Mouse (Mus musculus) stomach, embryonic 14.5 days (tissue): Measurements from ENCODE around the gene Tmem45a. TPM values are rescaled to one million over a fixed set of nuclear protein-coding genes. Genes with fewer than 3 reads are reported as not detected.

Experiments used
- ATAC-seq: fragments of 200-750 bp; cut with Nextera tagmentation; 2 replicates; pipeline ENCODE4 v1.8.0; 2017; ENCODE audit warnings: low read depth, moderate TSS enrichment; ENCODE audit not compliant: insufficient number of reproducible peaks, insufficient read depth, low FRiP score
- H3K27ac ChIP-seq: fragments of 300-500 bp; sonication (generic); 2 replicates; pipeline ENCODE4 v1.5.1; 2014; ENCODE audit warnings: mild to moderate bottlenecking, low read length, moderate library complexity, mixed read lengths
- H3K27me3 ChIP-seq: fragments of 300-500 bp; sonication (generic); 2 replicates; pipeline ENCODE4 v1.6.1; 2014; ENCODE audit warnings: low read length, control low read depth, mixed read lengths; ENCODE audit not compliant: control insufficient read depth, insufficient read depth
- H3K36me3 ChIP-seq: fragments of 300-500 bp; sonication (generic); 2 replicates; pipeline ENCODE4 v1.6.1; 2014; ENCODE audit warnings: mild to moderate bottlenecking, control low read depth, low read length, moderate library complexity, mixed read lengths; ENCODE audit not compliant: control insufficient read depth, insufficient read depth
- H3K4me1 ChIP-seq: fragments of 300-500 bp; sonication (generic); 2 replicates; pipeline ENCODE4 v1.6.1; 2014; ENCODE audit warnings: low read length, control low read depth, mixed read lengths; ENCODE audit not compliant: control insufficient read depth, insufficient read depth
- H3K4me2 ChIP-seq: fragments of 300-500 bp; sonication (generic); replicated peaks from 2 replicates; pipeline ENCODE4 v1.6.1; 2014; ENCODE audit warnings: low read depth, low read length, control low read depth
- H3K4me3 ChIP-seq: fragments of 300-500 bp; sonication (generic); 2 replicates; pipeline ENCODE4 v1.5.1; 2014; ENCODE audit warnings: low read depth, low read length, control low read depth
- H3K9ac ChIP-seq: fragments of 300-500 bp; sonication (generic); replicated peaks from 2 replicates; pipeline ENCODE4 v1.6.1; 2014; ENCODE audit warnings: low read depth, mild to moderate bottlenecking, control low read depth, low read length, moderate library complexity, mixed read lengths
- H3K9me3 ChIP-seq: fragments of 300-500 bp; sonication (generic); 2 replicates; pipeline ENCODE4 v1.6.1; 2016; ENCODE audit warnings: low read depth, low read length, control low read depth; ENCODE audit not compliant: control insufficient read depth
- WGBS: fragments of 180-500 bp; shearing (Covaris S2); extraction: QIAGEN DNeasy Blood & Tissue Kit; methylation state at CpG from one replicate; pipeline ENCODE4 v1.1.7; 2014; 5-methylcytosine and 5-hydroxymethylcytosine counted together
- polyA plus RNA-seq: library from polyadenylated mRNA; unstranded; fragments of >200 nt; fragmentation: Nextera tagmentation; extraction: Ambion mirVana; gene quantifications from 2 replicates; pipeline ENCODE4 v1.2.1, GENCODE M21; 2014

The Tmem45a gene
- polyA plus RNA-seq, 1 experiment from 2014 or later: 53.8 TPM

DNA sequence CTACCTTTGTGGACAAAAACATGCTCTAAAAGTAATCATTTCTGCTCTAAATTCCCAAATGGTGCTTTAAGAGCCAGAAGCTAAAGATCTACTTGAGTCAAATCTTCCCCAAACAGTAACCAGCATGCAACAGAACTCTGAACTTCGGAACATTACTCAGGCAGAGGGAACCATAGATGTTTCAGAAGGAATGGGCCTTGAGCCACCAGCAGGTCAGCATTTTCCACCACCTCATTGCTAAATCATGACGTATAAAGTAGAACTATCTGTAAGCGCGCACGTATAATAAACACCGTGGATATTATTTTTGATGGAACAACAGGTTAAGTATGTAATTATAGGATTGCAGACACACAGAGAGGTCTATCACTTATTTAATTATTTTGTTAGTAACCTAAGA, 1.2 kb downstream of the Tmem45a start:
- ATAC-seq: no peak
- WGBS: 79% methylated on average over 6 of the region's 6 CpGs
- no peak overlapping the region for H3K9ac ChIP-seq
- H3K9me3 ChIP-seq: no peaks in the 10 kb centered on the region
- H3K36me3 ChIP-seq: no peaks in the 10 kb centered on the region
- peak overlapping the region; percentile 46 for H3K4me3 ChIP-seq
- no peak overlapping the region; the same call in 1 of the 2 replicates for H3K27ac ChIP-seq
- peaks cover 8% of the 10 kb centered on the region for H3K4me1 ChIP-seq
- H3K27me3 ChIP-seq: no peaks in the 10 kb centered on the region
- H3K4me2 ChIP-seq: peak overlapping the region; percentile 49

DNA sequence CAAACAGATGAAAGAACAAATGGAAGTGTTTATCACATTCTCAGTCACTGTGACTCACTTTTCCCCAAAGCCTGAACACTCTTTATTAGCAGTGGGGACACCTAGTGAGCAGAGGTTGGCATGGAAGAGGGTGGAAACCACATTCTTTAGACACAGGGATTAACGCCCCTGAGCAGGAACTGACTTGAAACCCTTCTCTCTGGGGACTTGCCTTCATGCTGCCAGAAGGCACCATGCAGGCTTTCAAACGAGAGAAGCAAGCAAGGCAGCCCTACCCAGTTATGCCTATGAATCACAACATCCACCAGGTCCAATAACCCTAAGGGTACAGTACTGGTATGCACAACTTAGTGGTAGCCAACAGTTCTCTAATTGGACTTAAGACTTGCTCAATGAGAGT, 12.6 kb downstream of the Tmem45a start:
- H3K27me3 ChIP-seq: no peaks in the 10 kb centered on the region
- no peaks in the 10 kb centered on the region for H3K9me3 ChIP-seq
- no peaks in the 10 kb centered on the region for H3K4me1 ChIP-seq
- no peak overlapping the region for H3K27ac ChIP-seq
- no peak for ATAC-seq
- H3K4me2 ChIP-seq: no peak overlapping the region
- no peak overlapping the region for H3K9ac ChIP-seq
- 45% methylated on average over 2 of the region's 2 CpGs for WGBS
- H3K4me3 ChIP-seq: no peak overlapping the region
- H3K36me3 ChIP-seq: no peaks in the 10 kb centered on the region

DNA sequence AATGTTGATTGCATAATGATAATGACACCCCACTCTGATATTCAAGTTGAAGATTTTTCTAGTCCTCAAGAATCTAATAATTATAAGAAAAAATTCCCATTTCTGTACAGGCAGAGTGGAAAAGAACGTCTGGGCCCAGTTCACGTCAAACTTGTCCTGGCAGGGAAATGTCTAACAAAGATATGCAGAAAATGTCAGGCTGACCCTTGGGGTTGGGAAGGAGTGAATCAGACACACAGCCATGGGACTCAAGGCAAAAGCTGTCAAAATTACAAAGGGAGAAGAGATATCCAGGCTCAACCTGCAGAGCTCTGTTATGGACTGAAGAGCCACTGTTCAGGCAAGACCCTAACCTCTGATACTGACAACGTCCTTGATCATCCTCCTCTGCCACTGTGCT, 15.5 kb downstream of the Tmem45a start:
- no peak overlapping the region for H3K27ac ChIP-seq
- H3K36me3 ChIP-seq: no peaks in the 10 kb centered on the region
- H3K9me3 ChIP-seq: no peaks in the 10 kb centered on the region
- ATAC-seq: no peak
- 74% methylated on average over 3 of the region's 3 CpGs for WGBS
- no peaks in the 10 kb centered on the region for H3K27me3 ChIP-seq
- no peak overlapping the region for H3K4me2 ChIP-seq
- H3K9ac ChIP-seq: no peak overlapping the region
- no peak overlapping the region for H3K4me3 ChIP-seq
- no peaks in the 10 kb centered on the region for H3K4me1 ChIP-seq

DNA sequence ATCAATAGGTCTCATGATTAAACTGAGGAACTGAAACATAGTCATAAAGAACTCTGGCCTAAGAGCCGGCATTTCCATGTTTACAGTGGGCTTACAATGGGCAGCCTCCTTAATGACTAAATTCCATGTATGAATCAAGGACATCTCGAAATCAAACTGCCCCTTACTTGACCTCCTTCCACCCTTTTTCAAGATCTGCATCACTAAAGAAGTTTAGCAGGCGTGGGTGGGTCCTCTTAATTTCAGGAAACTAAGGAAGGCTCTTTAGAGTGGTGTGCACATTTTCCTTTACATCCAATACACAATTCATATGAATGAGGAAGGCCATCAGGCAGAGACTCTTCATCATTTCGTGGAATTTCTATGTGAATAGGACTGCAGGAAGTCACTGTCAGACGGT, 17.6 kb downstream of the Tmem45a start:
- Histone ChIP-seq H3K4me2 (no peak overlapping the region), H3K27ac (no peak overlapping the region), H3K9me3 (no peaks in the 10 kb centered on the region), H3K36me3 (no peaks in the 10 kb centered on the region), H3K9ac (no peak overlapping the region), H3K4me1 (no peaks in the 10 kb centered on the region), H3K4me3 (no peak overlapping the region), H3K27me3 (no peaks in the 10 kb centered on the region)
- ATAC-seq: no peak
- WGBS: 76% methylated on average over 5 of the region's 5 CpGs

DNA sequence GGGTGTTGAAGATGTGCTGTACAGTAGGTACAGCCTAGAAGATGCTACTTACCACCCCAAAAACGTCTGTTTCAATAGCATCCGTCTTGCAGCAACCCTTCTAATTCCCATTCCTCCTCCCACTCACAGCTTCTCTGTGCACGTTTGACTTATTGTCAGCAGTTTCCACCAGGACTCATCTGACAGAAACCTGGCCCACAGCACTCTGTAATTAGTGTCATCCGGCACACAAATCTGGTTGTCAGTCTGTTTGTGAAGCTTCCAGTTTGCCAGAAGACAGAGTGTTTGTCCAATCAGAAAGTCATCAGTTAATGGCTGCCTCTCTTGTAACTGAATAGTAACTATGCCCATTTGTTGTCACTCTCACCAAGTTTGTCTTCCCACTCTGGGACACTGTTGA, 18.4 kb downstream of the Tmem45a start:
- H3K4me1 ChIP-seq: no peaks in the 10 kb centered on the region
- WGBS: 63% methylated on average over 4 of the region's 4 CpGs
- no peak overlapping the region for H3K4me2 ChIP-seq
- H3K27me3 ChIP-seq: no peaks in the 10 kb centered on the region
- H3K27ac ChIP-seq: no peak overlapping the region
- no peak overlapping the region for H3K4me3 ChIP-seq
- no peak overlapping the region for H3K9ac ChIP-seq
- no peaks in the 10 kb centered on the region for H3K36me3 ChIP-seq
- H3K9me3 ChIP-seq: no peaks in the 10 kb centered on the region
- ATAC-seq: no peak

DNA sequence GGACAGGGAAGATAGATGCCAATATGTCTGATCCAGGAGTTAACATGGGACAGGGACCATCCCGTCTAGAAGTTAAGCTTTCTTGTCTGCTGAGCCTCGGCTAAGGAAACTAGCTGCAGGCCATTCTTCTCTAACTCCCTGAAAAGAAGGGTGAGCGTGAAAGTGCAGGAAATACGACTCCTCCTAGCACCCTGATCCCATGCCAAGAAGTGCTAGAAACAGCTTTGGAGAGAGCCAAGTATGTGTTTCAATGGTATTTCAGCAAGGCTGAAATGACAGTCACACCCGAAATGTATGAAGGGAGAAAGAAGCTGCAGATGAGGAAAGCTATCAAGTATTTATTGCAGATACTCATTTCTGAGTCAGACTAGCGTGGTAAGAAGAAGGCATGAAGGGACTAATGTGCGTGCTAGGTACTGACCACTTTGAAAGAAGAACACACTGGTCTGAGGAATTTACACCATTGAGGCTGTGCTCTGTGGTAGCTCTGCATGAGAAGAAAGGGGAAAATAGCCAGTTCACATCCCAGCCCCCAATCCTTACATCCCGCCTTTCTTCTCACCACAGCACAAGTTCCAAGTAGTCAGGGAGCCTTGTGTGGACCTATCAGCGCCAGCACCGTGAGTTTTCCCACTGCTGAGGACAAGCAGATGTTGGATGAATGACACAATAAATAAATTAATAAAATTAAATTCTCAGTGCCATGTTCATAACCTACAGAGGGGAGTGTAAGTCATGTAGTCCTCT, 33.0 kb downstream of the Tmem45a start:
- Histone ChIP-seq H3K9me3 (no peaks in the 10 kb centered on the region), H3K36me3 (no peaks in the 10 kb centered on the region), H3K4me1 (no peaks in the 10 kb centered on the region), H3K27me3 (no peaks in the 10 kb centered on the region), H3K9ac (no peak overlapping the region), H3K27ac (no peak overlapping the region), H3K4me2 (no peak overlapping the region), H3K4me3 (no peak overlapping the region)
- 60% methylated on average over 10 of the region's 10 CpGs for WGBS
- ATAC-seq: no peak

DNA sequence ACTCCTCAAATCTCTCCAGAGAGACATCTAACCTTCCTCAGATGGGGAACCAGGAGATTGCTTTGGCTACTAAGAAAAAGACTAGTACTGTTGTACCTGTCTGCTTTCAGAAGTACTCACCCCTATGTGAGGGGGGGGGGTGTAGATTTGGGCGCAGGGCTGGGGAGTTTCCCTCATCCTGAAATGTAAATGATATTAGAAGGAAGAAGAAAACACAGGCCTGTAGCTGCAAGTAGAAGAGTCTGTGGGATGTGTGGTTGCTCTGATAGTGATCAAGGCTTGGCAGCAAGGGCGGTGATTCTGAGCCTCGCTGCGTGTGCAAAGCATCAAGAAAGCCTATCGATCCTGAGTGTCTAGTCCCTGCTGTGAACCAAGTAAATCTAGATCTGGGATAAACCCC, 43.0 kb downstream of the Tmem45a start:
- H3K4me3 ChIP-seq: no peak overlapping the region
- H3K4me1 ChIP-seq: no peaks in the 10 kb centered on the region
- no peaks in the 10 kb centered on the region for H3K36me3 ChIP-seq
- no peak for ATAC-seq
- 80% methylated on average over 5 of the region's 5 CpGs for WGBS
- H3K4me2 ChIP-seq: no peak overlapping the region
- H3K9me3 ChIP-seq: no peaks in the 10 kb centered on the region
- no peaks in the 10 kb centered on the region for H3K27me3 ChIP-seq
- H3K9ac ChIP-seq: no peak overlapping the region
- H3K27ac ChIP-seq: no peak overlapping the region

DNA sequence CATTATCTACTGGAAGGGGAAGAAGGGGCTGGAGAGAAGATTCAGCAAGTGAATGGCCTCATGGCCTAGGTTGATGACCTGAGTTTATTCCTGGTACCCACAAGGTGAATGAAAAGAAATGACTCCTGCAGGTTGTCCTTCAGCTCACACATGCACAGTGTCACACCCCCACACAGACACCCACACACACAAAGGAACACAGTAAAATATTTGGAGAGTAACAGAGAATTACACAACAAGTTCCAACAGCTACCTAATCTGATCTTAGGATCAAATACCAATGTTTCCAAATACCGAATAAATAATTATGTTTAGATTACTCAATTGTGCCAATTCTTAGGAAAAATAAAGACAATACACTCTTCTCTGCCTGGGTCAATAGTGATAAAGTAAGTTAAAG, 52.7 kb downstream of the Tmem45a start:
- Histone ChIP-seq H3K4me3 (no peak overlapping the region), H3K4me1 (no peaks in the 10 kb centered on the region), H3K9ac (no peak overlapping the region), H3K4me2 (no peak overlapping the region), H3K9me3 (no peaks in the 10 kb centered on the region), H3K27ac (no peak overlapping the region), H3K36me3 (no peaks in the 10 kb centered on the region), H3K27me3 (no peaks in the 10 kb centered on the region)
- no peak for ATAC-seq
- 91% methylated on average over 1 of the region's 1 CpGs for WGBS

DNA sequence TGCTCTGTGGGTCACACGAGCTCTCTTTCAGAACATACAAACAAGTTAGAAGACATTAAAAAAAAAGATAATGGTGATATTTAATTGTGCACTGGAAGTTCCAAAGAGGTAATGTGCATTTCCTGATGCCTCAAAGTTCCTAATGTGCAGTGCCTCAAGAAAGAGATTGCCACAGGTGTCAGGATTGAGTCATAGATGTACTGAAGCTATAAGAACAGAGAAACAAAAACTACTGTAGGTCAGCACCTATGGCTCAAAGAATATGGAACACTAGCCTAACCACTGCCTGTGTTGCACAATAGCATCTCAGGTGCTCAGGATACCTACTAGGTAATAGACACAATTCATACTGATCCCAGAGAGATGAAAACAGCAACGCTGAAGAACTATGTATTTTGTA, 54.0 kb downstream of the Tmem45a start:
- 80% methylated on average over 2 of the region's 2 CpGs for WGBS
- Histone ChIP-seq H3K27ac (no peak overlapping the region), H3K36me3 (no peaks in the 10 kb centered on the region), H3K4me1 (no peaks in the 10 kb centered on the region), H3K9ac (no peak overlapping the region), H3K9me3 (no peaks in the 10 kb centered on the region), H3K4me3 (no peak overlapping the region), H3K4me2 (no peak overlapping the region), H3K27me3 (no peaks in the 10 kb centered on the region)
- ATAC-seq: no peak
